Mouse (Mus musculus) heart, embryonic 10.5 days (tissue): ENCODE data around the gene Pgf. TPM values are rescaled to one million over a fixed set of nuclear protein-coding genes. Genes with fewer than 3 reads are reported as not detected.
A peak's percentile ranks its signal among the peaks of the same experiment; 100 is the strongest.

Experiments used
- DNase-seq: peaks from one replicate; pipeline ENCODE4 v3.0.0-alpha.2; 2017; ENCODE audit warnings: low spot score
- H3K27ac ChIP-seq: fragments of 300-500 bp; sonication (generic); 2 replicates; pipeline ENCODE4 v1.5.1; 2016; ENCODE audit warnings: mild to moderate bottlenecking
- H3K27me3 ChIP-seq: fragments of 300-500 bp; sonication (generic); 2 replicates; pipeline ENCODE4 v1.6.1; 2016; ENCODE audit warnings: mild to moderate bottlenecking; ENCODE audit not compliant: poor library complexity, insufficient read depth, severe bottlenecking
- H3K36me3 ChIP-seq: fragments of 300-500 bp; sonication (generic); 2 replicates; pipeline ENCODE4 v1.6.1; 2016; ENCODE audit warnings: mild to moderate bottlenecking, moderate library complexity
- H3K4me1 ChIP-seq: fragments of 300-500 bp; sonication (generic); 2 replicates; pipeline ENCODE4 v1.6.1; 2016; ENCODE audit warnings: mild to moderate bottlenecking
- H3K4me3 ChIP-seq: fragments of 300-500 bp; sonication (generic); 2 replicates; pipeline ENCODE4 v1.5.1; 2016; ENCODE audit warnings: mild to moderate bottlenecking, moderate library complexity
- H3K9me3 ChIP-seq: fragments of 300-500 bp; sonication (generic); 2 replicates; pipeline ENCODE4 v1.6.1; 2016; ENCODE audit warnings: mild to moderate bottlenecking, moderate library complexity
- WGBS: fragments of 180-500 bp; shearing (Covaris S2); methylation state at CpG from one replicate; pipeline ENCODE4 v1.1.7; 2016; 5-methylcytosine and 5-hydroxymethylcytosine counted together
- polyA plus RNA-seq: library from polyadenylated mRNA; unstranded; fragments of >200 nt; fragmentation: Nextera tagmentation; extraction: Ambion mirVana; gene quantifications from 2 replicates; pipeline ENCODE4 v1.2.1, GENCODE M21; 2016

Pgf gene
- 9.3 and 13.6 TPM in 2 replicates for polyA plus RNA-seq

GRCm38 (mm10) chr12:85177740-85178239 is at the start of gene Pgf:
TSS of gene Pgf (minus strand) at chr12:85177790.
- DNase-seq, result no peak
- H3K9me3 ChIP-seq, result no peaks in the 10 kb centered on the region
- peak within 1 kb of the TSS; percentile 55 for H3K4me3 ChIP-seq
- peak within 1 kb of the TSS; percentile 88 for H3K27ac ChIP-seq
- peaks cover 71% of the 10 kb centered on the region for H3K4me1 ChIP-seq
- 73% methylated on average over 10 of the region's 10 CpGs for WGBS
- H3K36me3 ChIP-seq, result no peaks in the 10 kb centered on the region
- H3K27me3 ChIP-seq, result peaks cover 60% of the 10 kb centered on the region

GRCm38 (mm10) chr12:85227227-85227626 is 49.6 kb upstream of the Pgf start:
- H3K27me3 ChIP-seq, result no peaks in the 10 kb centered on the region
- no peak overlapping the region for H3K27ac ChIP-seq
- H3K36me3 ChIP-seq, result peaks cover 50% of the 10 kb centered on the region
- H3K4me1 ChIP-seq, result peaks cover 20% of the 10 kb centered on the region
- 45% methylated on average over 7 of the region's 7 CpGs for WGBS
- no peak for DNase-seq
- no peak overlapping the region for H3K4me3 ChIP-seq
- H3K9me3 ChIP-seq, result no peaks in the 10 kb centered on the region

GRCm38 (mm10) chr12:85219905-85220290 is 42.3 kb upstream of the Pgf start:
- 3% methylated on average over 12 of the region's 12 CpGs for WGBS
- Histone ChIP-seq H3K27me3 (no peaks in the 10 kb centered on the region), H3K36me3 (peaks cover 39% of the 10 kb centered on the region), H3K4me3 (peak overlapping the region; percentile 90), H3K9me3 (no peaks in the 10 kb centered on the region), H3K4me1 (peaks cover 25% of the 10 kb centered on the region), H3K27ac (peak overlapping the region; percentile 86)
- DNase-seq, result no peak

GRCm38 (mm10) chr12:85219236-85219904 is 41.8 kb upstream of the Pgf start, which contains the start of gene Eif2b2:
TSS of gene Eif2b2 (plus strand) at chr12:85219481.
- Histone ChIP-seq H3K36me3 (peaks cover 33% of the 10 kb centered on the region), H3K4me1 (peaks cover 25% of the 10 kb centered on the region), H3K27me3 (no peaks in the 10 kb centered on the region), H3K27ac (peak within 1 kb of the TSS; percentile 86), H3K4me3 (peak within 1 kb of the TSS; percentile 90), H3K9me3 (no peaks in the 10 kb centered on the region)
- DNase-seq, result peak; percentile 100
- under 1% methylated on average over 54 of the region's 54 CpGs for WGBS

GRCm38 (mm10) chr12:85217733-85218310 is 40.2 kb upstream of the Pgf start:
- Histone ChIP-seq H3K27ac (peak overlapping the region; percentile 42; the same call in 1 of the 2 replicates), H3K4me1 (peaks cover 25% of the 10 kb centered on the region), H3K27me3 (no peaks in the 10 kb centered on the region), H3K4me3 (no peak overlapping the region), H3K36me3 (peaks cover 18% of the 10 kb centered on the region), H3K9me3 (no peaks in the 10 kb centered on the region)
- no peak for DNase-seq
- WGBS, result 73% methylated on average over 2 of the region's 2 CpGs

GRCm38 (mm10) chr12:85215031-85215430 is 37.4 kb upstream of the Pgf start:
- Histone ChIP-seq H3K27ac (no peak overlapping the region), H3K4me3 (no peak overlapping the region), H3K36me3 (no peaks in the 10 kb centered on the region), H3K9me3 (no peaks in the 10 kb centered on the region), H3K27me3 (no peaks in the 10 kb centered on the region), H3K4me1 (peaks cover 16% of the 10 kb centered on the region)
- WGBS, result 74% methylated on average over 5 of the region's 5 CpGs
- DNase-seq, result no peak

- Histone ChIP-seq H3K4me3 (no peak overlapping the region), H3K4me1 (peaks cover 17% of the 10 kb centered on the region), H3K27me3 (0 out of 2 replicates have a peak, but pooled peaks cover 5% of the 10 kb centered on the region), H3K36me3 (no peaks in the 10 kb centered on the region), H3K9me3 (no peaks in the 10 kb centered on the region), H3K27ac (no peak overlapping the region)
- DNase-seq, result no peak
- 43% methylated on average over 7 of the region's 7 CpGs for WGBS
Observed at GRCm38 (mm10) chr12:85208687-85209199, 31.2 kb upstream of the Pgf start.

GRCm38 (mm10) chr12:85205425-85205824 is 27.8 kb upstream of the Pgf start:
- DNase-seq, result no peak
- no peaks in the 10 kb centered on the region for H3K36me3 ChIP-seq
- no peaks in the 10 kb centered on the region for H3K9me3 ChIP-seq
- H3K4me3 ChIP-seq, result no peak overlapping the region
- WGBS, result 88% methylated on average over 10 of the region's 10 CpGs
- 0 out of 2 replicates have a peak, but pooled peaks cover 5% of the 10 kb centered on the region for H3K27me3 ChIP-seq
- peaks cover 35% of the 10 kb centered on the region for H3K4me1 ChIP-seq
- H3K27ac ChIP-seq, result peak overlapping the region; percentile 29; the same call in 1 of the 2 replicates

GRCm38 (mm10) chr12:85204105-85204504 is 26.5 kb upstream of the Pgf start:
- WGBS, result 50% methylated on average over 8 of the region's 8 CpGs

GRCm38 (mm10) chr12:85203699-85204098 is 26.1 kb upstream of the Pgf start:
- WGBS, result 73% methylated on average over 5 of the region's 5 CpGs
- Histone ChIP-seq H3K27ac (no peak overlapping the region), H3K4me3 (no peak overlapping the region), H3K9me3 (no peaks in the 10 kb centered on the region), H3K27me3 (peaks cover 12% of the 10 kb centered on the region), H3K36me3 (no peaks in the 10 kb centered on the region), H3K4me1 (peaks cover 33% of the 10 kb centered on the region)
- no peak for DNase-seq

More at GRCm38 (mm10) chr12:85204105-85204504, 26.5 kb upstream of the Pgf start:
- Histone ChIP-seq H3K36me3 (no peaks in the 10 kb centered on the region), H3K9me3 (no peaks in the 10 kb centered on the region), H3K27ac (no peak overlapping the region), H3K4me3 (no peak overlapping the region), H3K27me3 (peaks cover 10% of the 10 kb centered on the region), H3K4me1 (peaks cover 36% of the 10 kb centered on the region)
- DNase-seq, result no peak

- DNase-seq, result no peak
- Histone ChIP-seq H3K27me3 (peaks cover 12% of the 10 kb centered on the region), H3K27ac (peak overlapping the region; percentile 79), H3K4me1 (peaks cover 43% of the 10 kb centered on the region), H3K9me3 (no peaks in the 10 kb centered on the region), H3K36me3 (no peaks in the 10 kb centered on the region), H3K4me3 (no peak overlapping the region)
- 77% methylated on average over 7 of the region's 7 CpGs for WGBS
Observed at GRCm38 (mm10) chr12:85202191-85202590, 24.6 kb upstream of the Pgf start.

- H3K27ac ChIP-seq, result peak overlapping the region; percentile 79
- H3K27me3 ChIP-seq, result peaks cover 12% of the 10 kb centered on the region
- no peak overlapping the region for H3K4me3 ChIP-seq
- no peaks in the 10 kb centered on the region for H3K9me3 ChIP-seq
- no peak for DNase-seq
- peaks cover 47% of the 10 kb centered on the region for H3K4me1 ChIP-seq
- WGBS, result 80% methylated on average over 2 of the region's 2 CpGs
- H3K36me3 ChIP-seq, result no peaks in the 10 kb centered on the region
Observed at GRCm38 (mm10) chr12:85201830-85202147, 24.2 kb upstream of the Pgf start.
